Mouse (Mus musculus) testis, adult 2 months (tissue): ENCODE data around the gene Casp1.

Experiments used
- CTCF ChIP-seq: fragments of 200-500 bp; IDR thresholded peaks from 2 replicates; pipeline ENCODE4 v1.5.1; 2012; ENCODE audit warnings: low read depth, mild to moderate bottlenecking, inconsistent platforms, low read length, moderate library complexity; ENCODE audit not compliant: control insufficient read depth, insufficient read depth, insufficient replicate concordance
- POLR2A ChIP-seq: fragments of 200-500 bp; IDR thresholded peaks from 2 replicates; pipeline ENCODE4 v1.6.1; 2012; ENCODE audit warnings: low read depth, mild to moderate bottlenecking, inconsistent platforms, low read length, moderate library complexity; ENCODE audit not compliant: control insufficient read depth

GRCm38 (mm10) chr9:5311435-5311834, 13.1 kb downstream of the Casp1 start:
- no peak for TF ChIP-seq CTCF
- TF ChIP-seq POLR2A: no peak
